Mouse (Mus musculus): ENCODE results near the gene Spag6. TPM values are rescaled to one million over a fixed set of nuclear protein-coding genes. Genes with fewer than 3 reads are reported as not detected.

Gene Spag6
- total RNA-seq, 2 experiments from 2014 or later: 0.36 to 0.42 TPM

GRCm38 (mm10) chr2:18686826-18687519 is 6.9 kb upstream of the Spag6 start:
- intact Hi-C loops (cut with DNase I): no loop called here
- no peak for DNase-seq (ENCODE audit: low spot score)

- intact Hi-C loops (cut with DNase I): no loop called here
Observed at GRCm38 (mm10) chr2:18687671-18688170, 6.1 kb upstream of the Spag6 start.

GRCm38 (mm10) chr2:18688286-18688685 is 5.5 kb upstream of the Spag6 start:
- DNase-seq (ENCODE audit: low spot score): no peak
- intact Hi-C loops (cut with DNase I): no loop called here

More at GRCm38 (mm10) chr2:18687671-18688170, 6.1 kb upstream of the Spag6 start:
- no peak for DNase-seq (ENCODE audit: low spot score)

- intact Hi-C loops (cut with DNase I): no loop called here
Observed at GRCm38 (mm10) chr2:18688708-18689063, 5.1 kb upstream of the Spag6 start.

GRCm38 (mm10) chr2:18689064-18689921 is 4.5 kb upstream of the Spag6 start:
- intact Hi-C loops (cut with DNase I): no loop called here
- DNase-seq (ENCODE audit: low spot score): no peak

More at GRCm38 (mm10) chr2:18688708-18689063, 5.1 kb upstream of the Spag6 start:
- no peak for DNase-seq (ENCODE audit: low spot score)

GRCm38 (mm10) chr2:18690055-18690691 is 3.7 kb upstream of the Spag6 start:
- intact Hi-C loops (cut with DNase I): loop anchor here (5.0 to 10.0 kb wide), 3 partner anchors 103 to 633 kb away; partner anchors contain the start of genes 4930426L09Rik, Mllt10 and Pip4k2a
- no peak for DNase-seq (ENCODE audit: low spot score)

- intact Hi-C loops (cut with DNase I): loop anchor here (5.0 to 10.0 kb wide), 3 partner anchors 103 to 633 kb away; partner anchors contain the start of genes 4930426L09Rik, Mllt10 and Pip4k2a
- DNase-seq (ENCODE audit: low spot score): no peak
Observed at GRCm38 (mm10) chr2:18690756-18691155, 3.1 kb upstream of the Spag6 start.

GRCm38 (mm10) chr2:18692031-18692430 is 1.8 kb upstream of the Spag6 start:
- intact Hi-C loops (cut with DNase I): loop anchor here (5.0 to 10.0 kb wide), 3 partner anchors 105 to 635 kb away; partner anchors contain the start of genes 4930426L09Rik, Mllt10 and Pip4k2a
- DNase-seq (ENCODE audit: low spot score): no peak

- no peak for DNase-seq (ENCODE audit: low spot score)
- intact Hi-C loops (cut with DNase I): loop anchor here (5.0 to 10.0 kb wide), 3 partner anchors 105 to 635 kb away; partner anchors contain the start of genes 4930426L09Rik, Mllt10 and Pip4k2a
Observed at GRCm38 (mm10) chr2:18692548-18692947, 1.3 kb upstream of the Spag6 start.

GRCm38 (mm10) chr2:18693491-18693870 is 351 bp upstream of the Spag6 start:
- no peak for DNase-seq (ENCODE audit: low spot score)
- intact Hi-C loops (cut with DNase I): loop anchor here (5.0 to 10.0 kb wide), 3 partner anchors 106 to 636 kb away; partner anchors contain the start of genes 4930426L09Rik, Mllt10 and Pip4k2a

- DNase-seq (ENCODE audit: low spot score): no peak
- intact Hi-C loops (cut with DNase I): loop anchor here (2.0 to 10.0 kb wide), 5 partner anchors 16 to 637 kb away; partner anchors contain the start of genes 4930426L09Rik, Mllt10 and Pip4k2a
Observed at GRCm38 (mm10) chr2:18694611-18694950, 749 bp downstream of the Spag6 start.

GRCm38 (mm10) chr2:18695163-18695562 is 1.3 kb downstream of the Spag6 start:
- intact Hi-C loops (cut with DNase I): loop anchor here (2.0 to 10.0 kb wide), 4 partner anchors 16 to 300 kb away; partner anchors contain the start of genes 4930426L09Rik and Pip4k2a
- DNase-seq (ENCODE audit: low spot score): no peak

- intact Hi-C loops (cut with DNase I): loop anchor here (2.0 to 10.0 kb wide), 4 partner anchors 17 to 299 kb away; partner anchors contain the start of genes 4930426L09Rik and Pip4k2a
- DNase-seq (ENCODE audit: low spot score): no peak
Observed at GRCm38 (mm10) chr2:18695629-18696150, 1.9 kb downstream of the Spag6 start.

GRCm38 (mm10) chr2:18697591-18698244 is 3.9 kb downstream of the Spag6 start:
- intact Hi-C loops (cut with DNase I): loop anchor here (5.0 to 10.0 kb wide), 2 partner anchors 90 to 297 kb away; partner anchors contain the start of genes 4930426L09Rik and Pip4k2a
- DNase-seq (ENCODE audit: low spot score): no peak

GRCm38 (mm10) chr2:18698663-18699385 is 5.0 kb downstream of the Spag6 start:
- no peak for DNase-seq (ENCODE audit: low spot score)

GRCm38 (mm10) chr2:18699401-18699990 is 5.7 kb downstream of the Spag6 start:
- no peak for DNase-seq (ENCODE audit: low spot score)

More at GRCm38 (mm10) chr2:18698663-18699385, 5.0 kb downstream of the Spag6 start:
- intact Hi-C loops (cut with DNase I): loop anchor here (5.0 to 10.0 kb wide), 2 partner anchors 92 to 296 kb away; partner anchors contain the start of genes 4930426L09Rik and Pip4k2a

GRCm38 (mm10) chr2:18710356-18710755 is 16.5 kb downstream of the Spag6 start:
- DNase-seq (ENCODE audit: low spot score): no peak
- intact Hi-C loops (cut with DNase I): no loop called here

More at GRCm38 (mm10) chr2:18699401-18699990, 5.7 kb downstream of the Spag6 start:
- intact Hi-C loops (cut with DNase I): loop anchor here (5.0 to 10.0 kb wide), 2 partner anchors 92 to 295 kb away; partner anchors contain the start of genes 4930426L09Rik and Pip4k2a

Data from heart, postnatal 25 days (tissue).